Mouse (Mus musculus) lung, adult 2 months (tissue): ENCODE measurements around the gene Frmd8.

ENCODE experiments used
- CTCF ChIP-seq: fragments of 200-500 bp; IDR thresholded peaks from 2 replicates; pipeline ENCODE4 v1.5.1; 2011; ENCODE audit warnings: mild to moderate bottlenecking, low read length, control low read depth; ENCODE audit not compliant: insufficient read depth
- POLR2A ChIP-seq: fragments of 200-500 bp; IDR thresholded peaks from 2 replicates; pipeline ENCODE4 v1.6.1; 2011; ENCODE audit warnings: low read depth, mild to moderate bottlenecking, control low read depth, low read length, borderline replicate concordance; ENCODE audit errors: extremely low read depth

DNA sequence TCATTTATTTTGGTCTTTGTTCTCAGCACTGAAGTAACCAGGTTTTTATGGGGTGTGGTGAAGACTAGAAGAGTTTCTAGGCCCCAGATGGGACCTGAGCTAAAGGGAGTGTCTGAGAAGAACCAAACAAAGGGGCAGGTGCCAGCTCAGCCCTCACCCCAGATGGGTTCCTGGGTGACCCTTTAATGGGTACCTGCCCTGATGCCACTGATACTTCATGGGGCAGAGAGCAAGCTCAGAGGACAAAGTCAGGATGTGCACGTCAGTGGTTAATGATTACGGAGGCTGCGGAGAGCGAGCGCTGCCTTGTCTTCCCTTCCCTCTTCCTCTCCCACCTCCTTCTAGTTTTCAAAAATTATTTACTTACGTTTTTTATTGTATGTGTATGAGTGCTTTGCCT lies 6.1 kb upstream of the Frmd8 start:
- no peak for TF ChIP-seq POLR2A
- no peak for TF ChIP-seq CTCF
